Mouse (Mus musculus) adipocyte (in vitro differentiated cells): ENCODE data around the gene Sh3bp4.
A peak's percentile ranks its signal among the peaks of the same experiment; 100 is the strongest.

Experiments
- DNase-seq: peaks from one replicate; pipeline ENCODE4 v3.0.0-alpha.2; 2016; ENCODE audit warnings: low spot score

Sh3bp4 gene

GRCm38 (mm10) chr1:89184839-89185238, 114.6 kb downstream of the Sh3bp4 start:
- DNase-seq: no peak

DNA sequence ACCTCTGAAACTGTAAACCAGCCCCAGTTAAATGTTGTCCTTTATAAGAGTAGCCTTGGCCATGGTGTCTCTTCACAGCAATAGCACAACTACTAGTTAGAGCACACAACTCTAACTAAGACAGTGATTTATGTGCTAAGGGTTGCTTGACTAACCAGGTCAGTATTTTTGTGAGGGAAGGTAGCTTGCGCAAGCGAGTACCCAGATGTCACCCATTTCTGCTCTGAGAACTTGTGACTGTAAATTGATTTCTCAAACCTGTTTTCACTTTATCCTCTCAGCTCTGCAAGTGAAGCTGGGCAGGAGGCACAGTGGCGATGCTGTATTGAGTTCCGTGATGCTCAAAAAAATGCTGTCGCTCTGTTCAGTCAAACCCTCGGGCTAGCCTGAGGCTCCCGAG, 117.2 kb downstream of the Sh3bp4 start:
- DNase-seq: no peak

GRCm38 (mm10) chr1:89188091-89188490, 117.9 kb downstream of the Sh3bp4 start:
- no peak for DNase-seq

DNA sequence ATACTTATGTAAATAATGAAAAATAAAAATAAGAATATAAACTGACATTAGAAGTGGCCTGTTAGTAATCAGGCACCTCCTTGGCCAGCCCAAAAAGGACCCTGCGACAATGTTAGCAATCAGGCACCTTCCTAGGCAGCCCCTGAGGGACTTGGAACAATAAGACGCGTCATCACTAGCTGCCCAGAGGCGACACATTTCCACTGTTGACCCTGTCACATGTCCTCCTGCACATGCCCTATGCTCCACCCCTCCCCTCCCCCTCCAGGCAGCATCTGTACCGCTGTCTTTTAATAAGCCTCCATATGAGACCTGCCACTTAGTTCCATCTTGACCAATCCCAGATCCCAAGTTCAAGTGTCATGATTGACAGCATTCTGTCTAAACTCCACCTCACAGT, 119.0 kb downstream of the Sh3bp4 start:
- DNase-seq: no peak

GRCm38 (mm10) chr1:89190621-89191020, 120.4 kb downstream of the Sh3bp4 start:
- DNase-seq: no peak

DNA sequence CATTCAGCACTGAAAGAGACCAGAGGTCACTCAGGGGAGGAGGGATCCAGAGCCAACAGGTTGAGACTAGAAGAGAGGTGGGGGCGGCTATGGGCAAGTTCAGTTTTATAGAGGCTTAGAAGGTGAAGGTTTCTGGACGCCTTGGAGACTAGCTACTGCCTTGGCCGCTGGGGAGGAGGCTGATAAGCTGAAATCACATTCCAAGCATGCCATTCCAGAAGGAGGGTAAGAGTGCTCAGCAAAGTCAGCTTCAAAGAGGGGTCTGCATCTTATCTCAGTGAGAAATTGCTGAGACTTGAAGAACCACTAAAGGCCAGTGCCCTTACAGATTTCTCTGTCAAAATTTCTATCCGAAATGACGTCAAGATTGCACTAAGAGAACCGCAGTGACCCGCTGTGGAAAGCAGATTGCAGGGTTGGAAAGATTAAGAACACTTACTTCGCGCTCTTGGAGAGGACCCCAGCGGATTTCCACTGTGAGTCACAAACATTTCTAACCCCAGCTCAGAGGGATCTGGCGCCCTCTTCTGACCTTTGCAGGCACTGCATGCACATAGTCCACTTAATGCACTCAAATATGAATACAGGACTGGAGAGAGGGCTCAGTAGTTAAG, 121.0 kb downstream of the Sh3bp4 start:
- peak; percentile 82 for DNase-seq

DNA sequence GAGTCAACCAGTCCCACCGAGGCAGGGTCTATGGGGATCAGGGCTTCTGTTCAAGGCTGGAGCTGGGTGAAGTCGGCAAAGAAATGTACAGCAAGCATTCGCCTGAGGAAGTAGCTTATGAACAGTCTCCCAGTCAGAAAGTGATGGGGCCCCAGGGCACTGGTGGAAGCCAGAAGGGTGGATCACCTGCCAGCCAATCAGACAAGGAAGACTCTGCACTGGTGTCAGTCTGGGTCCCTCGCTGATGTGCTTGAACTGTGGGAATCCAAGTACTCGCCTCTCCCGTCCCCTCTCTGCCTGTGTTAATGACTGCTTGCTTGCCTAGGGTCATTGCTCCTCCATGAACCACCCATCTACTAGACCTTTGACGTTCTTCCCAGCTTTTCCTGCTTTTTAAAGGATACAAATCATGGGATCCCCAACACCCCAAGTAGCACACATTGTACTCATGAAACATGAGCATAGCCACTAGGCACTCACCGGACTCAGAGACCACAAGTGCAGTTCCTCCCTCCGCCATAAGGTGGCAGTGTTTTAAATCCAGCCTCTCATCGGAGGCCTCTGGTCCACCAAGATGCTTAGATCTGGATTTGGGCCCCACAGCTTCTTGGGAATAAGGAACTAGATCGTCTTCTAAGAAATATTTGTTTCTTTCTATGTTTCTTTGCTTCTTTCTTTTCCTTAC, 122.5 kb downstream of the Sh3bp4 start:
- peak; percentile 48 for DNase-seq

- DNase-seq: no peak
These were observed 123.4 kb downstream of the Sh3bp4 start for GRCm38 (mm10) chr1:89193576-89193975.

DNA sequence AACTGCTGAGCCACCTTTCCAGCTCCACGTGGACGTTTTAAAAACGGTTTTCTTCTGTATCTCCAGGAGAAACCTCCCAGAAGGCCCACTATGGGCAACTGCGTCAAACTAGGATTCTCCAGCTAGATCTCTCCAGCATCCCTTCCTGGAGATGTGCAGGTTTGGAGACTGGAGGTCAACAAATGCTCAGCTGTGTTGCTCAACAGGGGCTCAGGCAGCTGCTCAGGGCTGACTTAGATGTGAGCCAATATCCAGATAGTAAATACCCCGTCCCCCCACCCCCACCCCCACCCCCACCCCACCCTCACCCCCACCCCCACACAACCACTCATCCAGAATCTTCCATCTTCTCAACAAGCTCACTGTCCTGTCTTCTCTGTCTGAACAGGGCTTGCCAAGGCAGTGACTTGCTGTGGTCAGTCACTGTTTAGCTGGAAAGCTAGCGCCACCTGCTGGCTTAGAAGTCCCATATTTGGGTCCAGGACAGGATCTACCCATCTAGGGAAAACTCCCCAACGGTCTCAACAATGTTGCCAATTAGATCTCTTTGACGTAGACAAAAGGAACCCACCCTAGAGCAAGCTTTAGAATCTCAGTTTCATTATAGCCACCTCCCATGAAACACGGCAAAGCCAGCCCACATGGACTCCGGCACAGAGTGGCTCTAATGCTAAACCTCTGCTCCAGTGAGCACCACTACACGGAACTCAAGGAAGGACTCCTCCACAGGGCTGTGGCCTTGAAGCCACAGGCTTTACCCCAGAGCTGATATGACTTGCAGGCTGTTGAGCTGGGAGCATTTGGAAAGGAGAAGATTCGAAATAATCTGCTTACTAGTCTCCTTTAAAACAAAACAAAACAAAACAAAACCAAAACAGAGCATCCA, 125.9 kb downstream of the Sh3bp4 start:
- DNase-seq: peak; percentile 87
